Mouse (Mus musculus) layer of hippocampus, adult 8-10 months (tissue): ENCODE results near the gene Mpdu1. TPM values are rescaled to one million over a fixed set of nuclear protein-coding genes. Genes with fewer than 3 reads are reported as not detected.
"Not testable (repeated sequence)": the region's sequence is repeated elsewhere in the genome, so short reads cannot be mapped to it uniquely, and the experiment has no call there.

Experiments used
- DNase-seq, 2 experiments: peaks; one replicate each; pipeline ENCODE4 v3.0.0; 2022; ENCODE audit warnings: low spot score in 2 of 2
- total RNA-seq, 4 experiments: library from RNA; stranded (reverse); gene quantifications; 2 replicates each; pipeline ENCODE4 v1.2.4; 2022

Gene Mpdu1
- total RNA-seq, 4 experiments from 2014 or later = 51.3 to 60.6 (median 56.8) TPM

DNA sequence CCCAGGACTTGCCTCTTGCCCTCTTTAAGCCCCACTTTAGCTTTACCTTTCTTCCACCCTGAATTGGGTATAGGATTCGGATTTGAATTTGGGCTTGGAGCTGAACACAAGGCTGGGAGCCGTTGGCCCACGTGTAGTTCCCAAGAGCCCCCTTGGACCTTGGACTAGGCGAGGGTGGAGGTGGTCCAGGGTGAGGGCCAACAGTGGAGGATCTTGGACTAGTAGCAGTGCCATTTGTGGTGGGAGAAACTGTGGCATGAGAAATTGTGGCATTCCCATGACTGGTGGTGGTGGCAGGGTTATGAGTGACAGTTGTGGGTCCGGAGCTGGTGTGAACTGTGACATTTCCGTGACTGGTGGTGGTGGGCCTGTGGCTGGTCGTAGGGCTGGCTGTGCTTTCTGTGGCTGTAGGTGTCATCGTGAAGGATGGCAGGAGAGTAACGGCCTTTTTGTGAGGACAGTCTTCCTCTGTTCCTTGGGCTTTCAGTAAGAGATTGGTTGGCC is 3.1 kb upstream of the Mpdu1 start:
- DNase-seq = no peak

DNA sequence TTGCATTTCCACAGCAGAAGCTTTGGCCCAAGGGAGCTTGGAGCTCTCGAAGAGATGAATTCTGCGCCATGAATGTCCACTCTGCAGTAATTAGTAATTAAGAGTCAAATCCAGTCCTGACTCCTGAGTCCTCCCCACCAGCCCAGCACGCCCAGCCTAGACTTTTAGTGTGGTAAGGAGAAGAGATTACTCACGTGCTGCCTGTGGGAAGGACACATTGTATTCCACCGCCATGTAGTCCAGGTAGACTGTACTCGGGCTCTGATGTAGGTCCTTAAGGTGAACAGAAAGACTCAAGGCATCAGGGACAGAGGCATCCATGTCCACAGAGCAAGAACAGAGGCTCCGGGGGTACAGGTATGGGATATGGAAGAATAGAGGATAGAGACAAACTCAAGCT is 2.4 kb upstream of the Mpdu1 start:
- DNase-seq = no peak

DNA sequence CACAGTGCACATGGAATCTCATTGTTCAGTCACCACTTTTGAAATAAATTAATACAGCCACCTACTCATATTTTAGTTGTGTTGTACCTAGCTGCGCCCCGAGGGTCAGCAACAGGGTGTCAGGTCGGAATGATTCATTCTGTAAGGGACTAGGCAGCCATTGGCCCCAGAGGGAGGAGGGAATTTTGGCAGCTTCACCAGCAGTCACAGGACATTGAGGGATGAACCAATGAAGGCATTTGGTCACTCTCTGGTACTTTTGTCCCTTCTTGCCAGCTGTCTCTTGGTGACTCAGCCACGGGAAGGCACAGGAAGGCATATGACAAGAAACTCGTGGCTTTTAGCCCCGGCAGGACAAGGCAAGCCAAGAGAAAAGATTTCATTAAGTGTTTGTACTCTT is 1.4 kb upstream of the Mpdu1 start:
- no peak for DNase-seq

DNA sequence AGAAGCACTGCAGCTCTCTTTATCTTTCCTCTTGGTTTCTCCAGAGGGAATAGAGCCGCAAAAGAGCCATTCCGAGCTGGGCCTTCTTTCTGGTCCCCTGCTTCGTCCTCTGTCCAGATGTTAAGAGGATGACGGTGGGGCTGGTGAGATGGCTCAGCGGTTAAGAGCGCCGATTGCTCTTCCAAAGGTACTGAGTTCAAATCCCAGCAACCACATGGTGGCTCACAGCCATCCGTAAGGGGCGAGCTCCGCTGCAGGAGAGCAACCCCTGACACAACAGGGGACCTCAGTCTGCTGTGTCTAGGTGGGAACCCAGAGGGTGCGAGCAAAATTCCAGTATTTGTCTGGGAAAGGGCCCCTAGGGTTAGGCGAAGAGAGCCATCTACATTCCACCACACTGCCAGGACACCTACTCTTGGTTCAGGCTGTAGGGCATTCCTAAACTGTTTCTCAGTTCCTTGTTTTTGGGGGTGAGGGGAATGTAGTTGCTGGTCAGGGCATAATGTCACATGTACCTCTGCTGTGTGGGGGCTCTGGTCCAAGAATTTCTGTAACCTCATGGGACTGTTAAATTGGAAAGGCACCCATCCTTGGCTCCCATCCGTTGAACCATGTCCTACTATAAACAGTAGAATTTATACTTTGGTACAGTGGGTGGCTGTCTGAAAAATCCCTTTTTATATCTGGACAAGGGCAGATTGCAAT is 677 bp upstream of the Mpdu1 start:
- DNase-seq = no peak

DNA sequence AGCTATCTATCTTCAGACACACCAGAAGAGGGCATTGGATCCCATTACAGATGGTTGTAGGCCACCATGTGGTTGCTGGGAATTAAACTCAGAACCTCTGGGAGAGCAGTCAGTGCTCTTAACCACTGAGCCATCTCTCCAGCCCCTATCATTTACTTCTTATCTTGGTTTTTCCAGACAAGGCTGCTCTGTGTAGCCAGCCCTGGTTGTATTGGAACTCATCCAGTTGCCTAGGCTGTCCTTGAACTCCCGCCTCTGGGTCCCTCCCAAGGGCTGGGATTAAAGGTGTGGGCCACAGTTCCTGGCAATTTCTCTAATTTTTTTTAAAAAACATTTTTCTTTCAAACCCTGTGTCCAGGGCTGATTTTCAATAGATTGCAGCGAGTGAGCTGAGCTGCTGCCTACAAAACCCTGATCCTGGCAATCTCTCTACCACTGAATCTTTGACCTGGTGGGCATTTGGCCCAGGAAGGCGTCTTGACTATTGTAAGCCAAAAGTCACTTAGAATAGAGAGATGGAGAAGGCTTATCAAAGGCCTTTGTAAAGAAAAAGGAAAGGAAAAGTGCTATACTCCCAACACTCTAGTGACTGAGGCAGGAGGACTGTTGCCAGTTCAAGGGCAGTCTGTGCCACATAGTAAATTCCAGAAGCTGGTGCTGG is 1.1 kb downstream of the Mpdu1 start:
- DNase-seq = peak in 1 of 2 experiments; percentile 3

DNA sequence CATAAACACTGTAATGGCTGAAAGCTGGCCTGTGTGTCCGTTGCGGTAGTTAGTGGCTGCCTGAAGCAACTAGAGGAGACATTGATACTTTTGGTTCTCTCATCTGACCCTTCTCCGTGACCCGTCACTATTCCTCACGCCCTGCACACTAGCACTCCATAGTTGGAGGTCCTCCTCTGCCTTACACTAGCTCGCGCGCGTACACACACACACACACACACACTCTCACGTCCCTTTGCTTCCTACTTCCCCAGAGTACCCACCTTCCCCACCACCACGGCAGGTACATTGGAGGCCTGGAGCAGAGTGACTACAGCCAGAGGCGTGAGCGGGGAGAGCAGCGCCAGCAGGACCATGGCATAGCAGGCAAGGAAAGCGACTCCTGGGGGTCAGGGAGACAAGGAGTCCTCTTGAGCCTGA is 5.0 kb downstream of the Mpdu1 start:
- no peak for DNase-seq

DNA sequence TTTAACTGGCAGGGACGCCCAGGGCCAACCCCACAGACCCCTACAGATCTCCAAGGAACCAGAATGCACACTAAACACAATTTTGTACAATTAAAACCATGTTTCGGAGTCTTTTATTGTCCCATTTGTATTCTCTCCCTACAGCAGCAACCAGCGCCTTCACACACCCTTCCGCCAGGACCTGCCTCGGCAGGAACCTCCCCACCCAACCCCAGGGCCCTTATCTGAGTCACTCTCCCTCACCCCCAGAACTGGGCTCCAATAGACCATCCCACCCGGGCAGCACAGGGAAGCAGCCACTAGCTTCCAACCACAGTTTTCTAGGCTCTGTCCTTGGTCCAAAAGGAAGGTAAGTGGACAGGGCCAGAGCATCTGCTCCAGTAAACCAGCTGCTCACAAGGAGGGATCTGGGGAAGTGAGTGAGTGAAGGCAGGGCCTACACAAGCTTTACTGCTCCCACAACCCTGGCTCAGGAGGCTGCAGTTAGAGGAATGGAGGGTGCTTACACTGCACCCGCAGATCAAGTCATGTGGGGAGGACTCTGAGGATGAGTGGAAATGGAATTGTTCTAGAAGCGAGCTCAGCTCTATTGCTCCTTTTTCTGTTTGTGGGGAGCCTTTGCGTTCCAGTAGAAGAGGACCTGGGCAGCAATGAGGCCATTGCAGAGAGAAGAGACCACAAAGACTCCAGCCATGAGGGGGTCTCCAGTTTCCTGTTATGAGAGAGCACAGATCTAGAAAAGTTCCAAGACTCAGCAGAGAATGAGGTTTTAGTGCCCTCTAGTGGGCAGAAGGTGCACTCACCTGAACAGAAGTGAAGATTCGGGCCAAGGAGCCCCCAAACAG is 5.6 kb downstream of the Mpdu1 start:
- no peak for DNase-seq

DNA sequence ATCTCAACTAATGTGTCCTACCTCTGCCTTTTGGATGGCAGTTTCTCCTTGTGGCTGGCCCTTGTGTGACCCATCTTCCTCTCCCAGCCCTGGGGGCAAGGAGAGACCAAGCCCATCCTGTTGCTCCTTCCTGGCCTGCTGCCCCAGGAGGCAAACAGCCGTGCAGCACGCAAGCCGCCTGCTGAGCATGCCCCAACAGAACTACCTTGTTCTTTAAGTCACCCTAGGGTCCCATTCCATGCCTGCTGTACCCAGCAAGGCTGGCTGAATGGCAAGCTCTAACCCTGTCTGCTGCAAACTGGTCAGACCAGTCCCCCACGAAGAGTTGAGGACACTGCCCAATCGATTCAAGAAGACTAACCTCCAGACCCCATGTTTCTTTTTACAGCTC is 6.4 kb downstream of the Mpdu1 start:
- DNase-seq = no peak

DNA sequence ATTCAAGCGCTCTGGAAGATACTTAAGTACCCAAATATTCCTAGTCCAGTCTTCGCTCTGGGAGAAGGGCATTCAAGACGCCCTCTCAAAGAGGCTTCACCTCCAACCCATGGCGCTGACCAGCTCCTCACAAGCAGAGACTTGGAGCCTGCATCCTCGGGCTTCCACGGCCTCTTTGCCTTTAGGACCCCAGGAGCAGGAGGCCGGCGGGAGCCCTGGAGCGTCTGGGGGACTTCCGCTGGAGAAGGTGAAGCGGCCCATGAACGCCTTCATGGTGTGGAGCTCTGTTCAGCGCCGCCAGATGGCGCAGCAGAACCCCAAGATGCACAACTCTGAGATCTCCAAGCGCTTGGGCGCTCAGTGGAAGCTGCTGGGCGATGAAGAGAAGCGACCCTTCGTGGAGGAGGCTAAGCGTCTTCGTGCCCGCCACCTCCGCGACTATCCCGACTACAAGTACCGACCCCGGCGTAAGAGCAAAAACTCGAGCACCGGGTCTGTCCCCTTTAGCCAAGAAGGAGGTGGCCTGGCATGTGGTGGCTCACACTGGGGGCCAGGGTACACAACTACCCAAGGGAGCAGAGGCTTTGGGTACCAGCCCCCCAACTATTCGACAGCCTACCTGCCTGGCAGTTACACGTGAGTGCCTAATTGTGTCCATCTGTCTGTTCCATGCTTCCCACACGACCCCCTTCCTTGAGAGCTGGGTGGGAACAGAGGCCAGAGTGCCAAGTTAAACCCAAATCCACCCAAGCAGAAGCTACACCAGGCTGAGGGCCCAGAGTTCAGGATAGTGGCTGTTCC is 7.0 kb downstream of the Mpdu1 start, which contains the start of gene Sox15:
TSS of gene Sox15 (plus strand) at position 51 of the 801 bp plus-strand sequence.
- DNase-seq = peak in 1 of 2 experiments; percentile 72

DNA sequence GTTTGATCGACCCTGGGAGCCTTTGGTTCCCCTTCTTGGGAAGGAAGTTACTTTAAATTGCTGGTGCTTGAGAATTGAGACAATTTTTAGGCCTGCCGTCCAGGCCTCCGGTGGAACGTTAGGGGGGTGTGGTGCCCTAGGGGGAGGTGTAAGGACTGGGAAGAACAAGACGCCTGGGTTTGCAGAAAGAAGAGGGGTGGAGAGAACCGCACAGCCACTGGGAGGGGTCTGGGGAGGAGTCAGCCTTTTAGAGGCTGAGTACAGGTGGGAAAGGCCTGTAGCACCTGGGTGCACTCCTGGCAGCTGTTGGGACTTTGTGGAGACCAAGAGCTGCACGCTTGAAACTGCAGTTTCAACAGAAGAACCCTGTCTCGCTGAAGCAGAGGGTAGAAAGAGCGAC is 7.7 kb downstream of the Mpdu1 start:
- no peak for DNase-seq

DNA sequence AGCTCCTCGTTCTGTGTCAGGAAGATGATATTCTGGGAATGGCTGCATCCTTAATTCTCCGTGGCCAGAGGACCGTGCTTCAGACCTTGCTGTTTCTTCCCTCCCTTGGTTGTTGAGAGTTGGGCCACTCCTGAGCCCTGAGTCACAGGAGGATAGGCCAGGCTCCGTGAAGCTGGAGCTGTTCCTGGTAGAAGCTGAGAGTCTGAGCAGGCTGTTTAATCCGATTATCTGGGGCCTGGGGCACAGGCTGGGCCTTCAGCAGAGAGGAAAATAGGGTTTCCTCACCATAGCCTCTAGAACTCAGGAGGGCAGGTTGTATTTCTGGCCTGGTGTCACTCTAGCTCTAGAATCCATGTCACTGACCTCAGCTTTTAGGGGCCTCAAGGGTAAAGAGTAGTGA is 9.0 kb downstream of the Mpdu1 start:
- DNase-seq = no peak

DNA sequence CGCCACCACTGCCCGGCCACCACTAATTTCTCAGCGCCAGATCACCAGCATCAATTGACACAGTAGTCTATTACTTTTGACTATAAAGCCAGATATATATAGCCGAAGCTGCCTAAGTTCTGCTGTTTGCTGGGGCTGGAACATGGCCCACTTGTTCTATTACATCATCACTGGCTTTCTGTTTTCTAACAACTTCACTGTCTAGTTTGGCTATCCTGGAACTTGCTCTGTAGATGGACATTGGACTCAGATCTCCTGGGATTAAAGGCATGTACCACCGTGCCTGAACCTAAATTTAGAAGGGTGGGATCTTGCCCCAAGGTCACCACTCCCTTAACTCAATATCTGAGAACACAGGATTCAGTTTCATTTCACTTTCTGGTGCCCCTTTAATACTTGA is 16.6 kb downstream of the Mpdu1 start:
- no peak for DNase-seq

DNA sequence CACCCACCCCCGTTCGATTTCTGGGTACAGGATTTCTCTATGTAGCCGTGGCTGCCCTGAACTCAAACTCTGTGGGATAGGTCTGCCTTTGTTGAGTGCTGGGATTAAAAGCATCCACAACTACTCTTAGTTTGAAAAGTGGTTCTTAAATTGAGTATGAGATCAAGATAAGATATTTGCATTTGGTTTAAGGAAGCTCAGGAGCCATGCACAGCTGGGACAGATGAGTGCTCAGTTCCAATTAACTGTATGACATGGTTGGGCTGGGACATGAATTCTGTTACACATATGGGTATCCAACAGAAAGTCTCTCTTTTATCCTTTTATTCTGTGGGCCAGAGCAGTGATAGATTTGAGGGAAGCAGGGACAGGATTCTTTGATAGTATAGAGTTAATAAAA is 27.0 kb downstream of the Mpdu1 start:
- no peak for DNase-seq

DNA sequence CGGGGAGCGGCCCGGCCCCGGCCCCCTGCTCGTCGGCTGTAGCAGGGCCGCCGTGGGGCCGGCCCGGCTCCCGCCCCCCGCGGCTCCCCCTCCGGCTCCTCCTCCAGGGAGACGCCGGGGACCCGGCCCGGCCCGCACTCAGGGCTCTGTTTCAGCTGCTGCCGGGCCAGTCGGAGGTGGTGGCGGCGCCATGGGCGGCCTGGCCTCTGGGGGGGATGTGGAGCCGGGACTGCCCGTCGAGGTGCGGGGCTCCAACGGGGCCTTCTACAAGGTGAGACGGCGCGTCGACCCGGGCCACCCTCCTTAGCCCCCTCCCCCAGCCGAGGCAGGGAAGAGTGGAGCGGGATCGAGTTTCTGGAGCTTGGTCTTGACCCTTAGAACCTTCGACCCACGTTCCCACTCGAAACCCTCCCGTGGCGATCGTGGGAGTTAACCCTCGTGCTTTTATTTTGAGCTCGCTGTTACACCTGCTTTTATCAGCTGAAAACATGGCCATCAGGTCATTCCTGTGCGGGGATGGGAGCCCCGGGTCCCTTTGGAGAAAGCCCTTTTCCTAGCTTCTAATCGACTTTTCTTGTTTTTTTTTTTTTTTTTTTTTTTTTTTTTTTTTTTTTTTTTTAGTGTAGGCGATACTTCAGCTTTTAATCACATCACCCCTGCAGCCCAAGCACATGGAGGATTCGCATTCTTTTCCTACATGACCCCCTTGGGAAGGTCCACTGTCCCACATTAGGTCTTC is 29.1 kb downstream of the Mpdu1 start:
- DNase-seq = no peak

DNA sequence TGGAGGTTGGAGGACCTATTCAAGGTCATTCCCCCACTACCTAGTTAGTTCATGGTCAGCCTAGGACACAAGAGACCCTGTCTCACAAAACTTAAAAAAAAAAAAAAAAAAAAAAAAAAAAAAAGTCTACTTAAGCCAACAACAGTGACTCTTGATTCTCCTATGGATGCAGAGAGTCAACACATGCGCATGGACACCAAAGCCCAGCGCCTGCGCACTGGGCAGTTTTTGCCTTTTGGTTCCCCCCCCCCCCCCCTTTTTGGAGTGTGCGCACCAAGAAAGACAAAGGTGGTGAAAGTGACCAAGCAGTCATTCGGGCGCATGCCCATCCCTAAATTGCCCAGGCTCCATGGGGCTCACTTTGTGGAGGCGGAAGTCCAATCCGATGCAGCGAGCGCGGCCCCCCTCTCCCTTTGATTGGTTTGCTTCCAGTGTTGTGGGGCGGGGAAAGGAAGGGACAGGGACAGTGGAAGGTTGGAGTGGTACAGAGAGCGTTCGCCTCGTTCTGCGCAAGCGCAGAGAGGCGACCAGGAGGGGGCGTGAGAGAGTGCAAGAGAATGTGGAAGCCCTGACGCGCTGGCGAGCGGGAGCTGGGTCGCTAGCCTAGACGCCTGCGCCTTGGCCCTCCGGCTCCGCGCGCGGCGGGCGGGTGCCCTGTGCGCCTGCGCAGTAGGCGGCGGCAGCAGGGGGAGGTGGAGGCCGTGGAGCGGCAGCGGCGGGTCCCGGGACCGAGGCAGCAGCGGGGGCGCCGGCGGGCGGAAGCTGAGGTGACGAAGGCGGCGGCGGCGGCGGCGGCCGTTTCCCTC is 30.0 kb downstream of the Mpdu1 start, which contains the start of gene Fxr2:
TSS of gene Fxr2 (plus strand) at position 707 of the 806 bp plus-strand sequence.
- peak; percentile 100 for DNase-seq

DNA sequence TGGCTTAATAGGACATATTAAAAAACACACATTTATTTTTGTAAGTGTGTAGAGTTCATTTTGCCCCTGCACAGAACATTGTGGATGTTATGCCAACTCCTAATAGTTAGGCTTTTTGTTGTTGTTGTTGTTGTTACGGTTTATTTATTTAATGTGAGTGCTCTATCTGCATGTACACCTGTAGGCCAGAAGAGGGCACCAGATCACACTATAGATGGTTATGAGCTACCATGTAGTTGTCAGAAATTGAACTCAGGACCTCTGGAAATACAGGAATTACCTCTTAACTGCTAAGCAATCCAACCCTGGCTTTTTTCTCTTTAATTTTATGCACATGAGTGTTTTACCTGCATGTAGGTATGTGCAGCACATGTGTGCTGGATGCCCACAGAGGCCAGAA is 32.6 kb downstream of the Mpdu1 start:
- no peak for DNase-seq

DNA sequence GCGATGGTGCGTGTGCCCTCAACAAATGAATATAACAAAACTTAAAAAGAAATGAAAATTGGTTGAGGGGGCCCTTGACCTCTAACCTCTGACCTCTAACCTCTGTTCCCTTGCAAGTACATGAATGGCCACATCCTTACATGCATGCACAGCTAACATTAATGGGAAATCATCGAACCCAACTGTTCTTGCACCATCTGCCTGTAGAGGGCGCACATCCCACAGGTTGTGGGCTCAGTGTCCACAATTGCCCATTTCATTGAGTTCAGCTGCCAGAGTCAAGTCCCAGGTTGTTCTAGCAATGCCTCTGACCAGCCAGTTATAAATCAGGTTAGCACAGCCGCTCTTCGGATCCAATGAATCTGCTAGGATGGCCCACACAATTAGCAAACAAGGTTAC is 34.2 kb downstream of the Mpdu1 start:
- DNase-seq = peak; percentile 65 to 78

DNA sequence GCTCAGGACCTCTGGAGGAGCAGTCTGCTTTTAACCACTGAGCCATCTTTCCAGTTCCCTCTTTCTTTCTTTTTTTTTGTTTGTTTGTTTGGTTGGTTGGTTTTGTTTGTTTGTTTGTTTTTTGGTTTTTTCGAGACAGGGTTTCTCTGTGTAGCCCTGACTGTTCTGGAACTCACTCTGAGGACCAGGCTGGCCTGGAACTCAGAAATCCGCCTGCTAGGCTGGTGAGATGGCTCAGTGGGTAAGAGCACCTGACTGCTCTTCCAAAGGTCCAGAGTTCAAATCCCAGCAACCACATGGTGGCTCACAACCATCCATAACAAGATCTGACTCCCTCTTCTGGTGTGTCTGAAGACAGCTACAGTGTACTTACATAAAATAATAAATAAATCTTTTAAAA is 38.1 kb downstream of the Mpdu1 start:
- DNase-seq = not testable (repeated sequence)

DNA sequence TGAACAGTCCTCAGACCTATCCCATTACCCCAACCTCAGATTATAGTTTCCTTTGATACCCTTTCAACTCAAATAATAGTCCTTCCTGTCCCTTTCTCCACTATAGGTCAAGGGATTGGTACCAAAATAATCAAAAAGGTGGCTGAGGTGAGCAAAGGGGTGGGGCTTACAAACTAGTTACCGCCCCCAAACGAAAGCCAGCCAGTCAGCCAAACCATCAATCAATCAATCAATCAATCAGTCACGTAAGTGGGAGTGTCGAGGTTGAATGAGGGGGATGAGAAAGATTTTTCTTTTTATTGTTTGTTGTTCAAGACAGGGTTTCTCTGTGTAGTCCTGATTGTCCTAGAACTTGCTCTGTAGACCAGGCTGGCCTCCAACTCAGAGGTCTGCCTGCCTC is 39.4 kb downstream of the Mpdu1 start:
- DNase-seq = no peak

DNA sequence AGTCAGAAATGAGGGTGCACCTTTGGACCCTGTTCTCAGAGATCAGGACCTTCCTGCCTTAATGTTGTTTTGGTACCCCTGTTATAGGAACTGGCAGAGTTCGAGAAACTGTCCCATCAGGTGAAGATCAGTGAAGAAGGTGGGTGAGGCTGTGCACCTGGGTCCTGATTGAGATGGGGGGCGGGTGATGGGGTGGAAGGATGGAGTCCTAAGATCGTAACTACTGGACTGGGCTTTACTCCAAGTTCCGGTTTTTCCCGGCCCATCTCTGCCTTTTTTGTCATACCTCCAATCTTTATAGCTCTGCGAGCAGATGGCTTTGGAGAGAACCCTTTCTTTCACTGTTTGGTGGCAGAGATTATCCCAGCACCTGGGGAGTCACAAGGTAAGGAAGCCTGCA is 40.0 kb downstream of the Mpdu1 start:
- no peak for DNase-seq
